Mouse (Mus musculus) lung, postnatal 0 days (tissue): ENCODE data around the gene Pde11a. TPM values are rescaled to one million over a fixed set of nuclear protein-coding genes. Genes with fewer than 3 reads are reported as not detected.
A peak's percentile ranks its signal among the peaks of the same experiment; 100 is the strongest.

Source experiments
- ATAC-seq: fragments of 200-750 bp; cut with Nextera tagmentation; 2 replicates; pipeline ENCODE4 v1.8.0; 2017; ENCODE audit warnings: moderate library complexity
- DNase-seq: peaks from one replicate; pipeline ENCODE4 v3.0.0-alpha.2; 2016; ENCODE audit warnings: low spot score
- H3K27ac ChIP-seq: fragments of 300-500 bp; sonication (generic); 2 replicates; pipeline ENCODE4 v1.5.1; 2014; ENCODE audit warnings: antibody characterized with exemption, mild to moderate bottlenecking, low read length, mixed read lengths
- H3K27me3 ChIP-seq: fragments of 300-500 bp; sonication (generic); replicated peaks from 2 replicates; pipeline ENCODE4 v1.6.1; 2014; ENCODE audit warnings: low read length, mixed read lengths; ENCODE audit not compliant: insufficient read depth
- H3K36me3 ChIP-seq: fragments of 300-500 bp; sonication (generic); 2 replicates; pipeline ENCODE4 v1.6.1; 2014; ENCODE audit warnings: low read length, mixed read lengths; ENCODE audit not compliant: insufficient read depth
- H3K4me1 ChIP-seq: fragments of 300-500 bp; sonication (generic); 2 replicates; pipeline ENCODE4 v1.6.1; 2014; ENCODE audit warnings: antibody characterized with exemption, low read depth, low read length, mixed read lengths; ENCODE audit not compliant: insufficient read depth
- H3K4me2 ChIP-seq: fragments of 300-500 bp; sonication (generic); replicated peaks from 2 replicates; pipeline ENCODE4 v1.6.1; 2014; ENCODE audit warnings: low read depth, mild to moderate bottlenecking, low read length, moderate library complexity, mixed read lengths
- H3K4me3 ChIP-seq: fragments of 300-500 bp; sonication (generic); 2 replicates; pipeline ENCODE4 v1.5.1; 2014; ENCODE audit warnings: low read depth, low read length
- H3K9ac ChIP-seq: fragments of 300-500 bp; sonication (generic); replicated peaks from 2 replicates; pipeline ENCODE4 v1.6.1; 2014; ENCODE audit warnings: low read depth, mild to moderate bottlenecking
- H3K9me3 ChIP-seq: fragments of 300-500 bp; sonication (generic); 2 replicates; pipeline ENCODE4 v1.6.1; 2016; ENCODE audit warnings: low read length, mixed read lengths
- CTCF ChIP-seq: IDR thresholded peaks from 2 replicates; pipeline ENCODE4 v1.5.1; 2016; ENCODE audit warnings: antibody characterized with exemption, mild to moderate bottlenecking
- EP300 ChIP-seq: IDR thresholded peaks from 2 replicates; pipeline ENCODE4 v1.6.1; 2016; ENCODE audit warnings: antibody characterized with exemption, mild to moderate bottlenecking, control low read depth
- WGBS: fragments of 180-500 bp; shearing (Covaris S2); extraction: QIAGEN DNeasy Blood & Tissue Kit; methylation state at CpG from one replicate; pipeline ENCODE4 v1.1.7; 2014; 5-methylcytosine and 5-hydroxymethylcytosine counted together
- polyA plus RNA-seq: library from polyadenylated mRNA; unstranded; fragments of >200 nt; fragmentation: Nextera tagmentation; extraction: Ambion mirVana; gene quantifications from 2 replicates; pipeline ENCODE4 v1.2.1, GENCODE M21; 2015

Gene Pde11a
- polyA plus RNA-seq, 1 experiment from 2014 or later, result 0.16 TPM

DNA sequence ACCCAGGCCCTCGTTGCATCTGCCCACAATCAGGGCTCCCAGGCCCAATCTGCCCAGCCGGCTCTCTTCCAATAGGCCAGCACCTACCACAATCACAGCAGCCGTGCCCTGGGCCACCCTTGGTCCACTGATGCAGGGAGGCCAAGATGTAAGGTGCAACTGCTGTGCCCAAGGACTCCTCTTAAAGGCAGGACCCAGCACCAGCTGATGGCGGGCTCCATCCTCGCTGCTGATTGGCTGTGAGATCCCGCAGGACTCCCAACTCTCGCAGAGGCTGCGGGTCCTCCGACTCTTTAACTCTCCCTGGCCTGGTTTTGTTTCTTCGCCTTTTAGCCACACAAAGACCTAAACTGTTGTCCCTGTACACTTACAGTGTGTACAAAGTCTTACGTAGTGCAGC lies 21.7 kb upstream of the Pde11a start, which contains the start of gene Cyct:
Gene Cyct, minus strand, starts transcription at position 225 of the 400 bp plus-strand sequence.
- H3K9ac ChIP-seq, result no peak within 1 kb of the TSS
- H3K27me3 ChIP-seq, result no peaks in the 10 kb centered on the region
- no peaks in the 10 kb centered on the region for H3K36me3 ChIP-seq
- no peaks in the 10 kb centered on the region for H3K4me1 ChIP-seq
- 85% methylated on average over 11 of the region's 11 CpGs for WGBS
- H3K4me2 ChIP-seq, result no peak within 1 kb of the TSS
- DNase-seq, result no peak
- H3K9me3 ChIP-seq, result no peaks in the 10 kb centered on the region
- no peak within 1 kb of the TSS for H3K27ac ChIP-seq
- no peak within 1 kb of the TSS for H3K4me3 ChIP-seq
- TF ChIP-seq CTCF (no peak), EP300 (no peak)
- ATAC-seq, result no peak

- no peak for ATAC-seq
- WGBS, result 72% methylated on average over 6 of the region's 6 CpGs
Observed at GRCm38 (mm10) chr2:76347839-76348238, 9.3 kb upstream of the Pde11a start.

GRCm38 (mm10) chr2:76342146-76342545 lies 3.6 kb upstream of the Pde11a start:
- H3K4me2 ChIP-seq, result no peak overlapping the region
- no peaks in the 10 kb centered on the region for H3K36me3 ChIP-seq
- WGBS, result 84% methylated on average over 9 of the region's 9 CpGs
- DNase-seq (no peak), ATAC-seq (no peak)
- H3K9ac ChIP-seq, result no peak overlapping the region
- no peak overlapping the region for H3K4me3 ChIP-seq
- 0 out of 2 replicates have a peak, but pooled peaks cover 3% of the 10 kb centered on the region for H3K27me3 ChIP-seq
- H3K27ac ChIP-seq, result no peak overlapping the region
- H3K4me1 ChIP-seq, result no peaks in the 10 kb centered on the region
- no peaks in the 10 kb centered on the region for H3K9me3 ChIP-seq
- TF ChIP-seq CTCF, result no peak

More at GRCm38 (mm10) chr2:76347839-76348238, 9.3 kb upstream of the Pde11a start:
- Histone ChIP-seq H3K27me3 (no peaks in the 10 kb centered on the region), H3K4me3 (no peak overlapping the region), H3K9me3 (no peaks in the 10 kb centered on the region), H3K4me1 (no peaks in the 10 kb centered on the region), H3K27ac (no peak overlapping the region), H3K4me2 (no peak overlapping the region), H3K9ac (no peak overlapping the region), H3K36me3 (no peaks in the 10 kb centered on the region)
- no peak for DNase-seq
- no peak for TF ChIP-seq CTCF
- no peak for TF ChIP-seq EP300

- no peak overlapping the region for H3K4me2 ChIP-seq
- H3K27ac ChIP-seq, result no peak overlapping the region
- no peaks in the 10 kb centered on the region for H3K9me3 ChIP-seq
- no peaks in the 10 kb centered on the region for H3K4me1 ChIP-seq
- no peaks in the 10 kb centered on the region for H3K36me3 ChIP-seq
- no peak for TF ChIP-seq EP300
- peak; percentile 36; the same call in 1 of the 2 replicates for TF ChIP-seq CTCF
- H3K9ac ChIP-seq, result no peak overlapping the region
- ATAC-seq (no peak), DNase-seq (no peak)
- H3K27me3 ChIP-seq, result 0 out of 2 replicates have a peak, but pooled peaks cover 3% of the 10 kb centered on the region
- WGBS, result 78% methylated on average over 5 of the region's 5 CpGs
- no peak overlapping the region for H3K4me3 ChIP-seq
Observed at GRCm38 (mm10) chr2:76334596-76334995, 4.0 kb downstream of the Pde11a start.

DNA sequence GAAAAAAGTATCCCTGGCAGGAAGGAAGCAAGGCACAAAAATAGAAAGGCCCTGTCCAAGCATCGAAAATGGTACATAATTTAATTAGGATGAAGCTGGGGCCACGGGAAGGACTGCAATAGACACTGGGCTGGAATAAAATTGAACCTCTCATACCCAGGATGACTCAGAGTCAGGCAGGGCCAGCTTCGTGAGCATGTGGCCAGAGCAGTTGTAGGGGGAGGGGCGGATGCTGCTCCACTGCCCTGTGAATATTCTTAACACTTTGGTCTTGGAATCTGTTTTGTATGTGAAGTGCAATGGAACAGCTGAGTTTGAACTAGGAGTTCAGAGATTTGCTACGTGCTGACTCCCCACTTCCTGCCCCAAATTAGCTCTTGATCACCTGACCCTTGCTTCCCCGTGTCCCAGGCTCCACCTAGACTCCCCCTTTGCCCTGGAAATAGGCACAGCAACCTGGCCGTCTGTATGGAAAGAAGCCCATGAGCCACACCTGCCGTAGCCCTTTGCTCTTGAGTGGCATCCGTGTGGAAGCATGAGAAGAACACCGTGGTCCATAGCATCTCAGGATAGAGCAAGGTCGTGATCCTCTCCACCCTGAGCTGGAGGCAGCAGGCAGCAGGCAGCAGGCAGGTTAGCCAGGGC lies 6.3 kb downstream of the Pde11a start:
- TF ChIP-seq EP300, result no peak
- TF ChIP-seq CTCF, result no peak
- Histone ChIP-seq H3K4me3 (no peak overlapping the region), H3K4me1 (no peaks in the 10 kb centered on the region), H3K36me3 (no peaks in the 10 kb centered on the region), H3K9me3 (no peaks in the 10 kb centered on the region), H3K4me2 (no peak overlapping the region), H3K27me3 (no peaks in the 10 kb centered on the region), H3K27ac (no peak overlapping the region), H3K9ac (no peak overlapping the region)
- no peak for DNase-seq
- ATAC-seq, result no peak
- 49% methylated on average over 11 of the region's 11 CpGs for WGBS

GRCm38 (mm10) chr2:76330081-76330480 lies 8.5 kb downstream of the Pde11a start:
- H3K9ac ChIP-seq, result no peak overlapping the region
- DNase-seq (no peak), ATAC-seq (no peak)
- no peak overlapping the region for H3K4me2 ChIP-seq
- H3K36me3 ChIP-seq, result no peaks in the 10 kb centered on the region
- H3K9me3 ChIP-seq, result no peaks in the 10 kb centered on the region
- TF ChIP-seq CTCF (no peak), EP300 (no peak)
- no peak overlapping the region for H3K27ac ChIP-seq
- WGBS, result 80% methylated on average over 5 of the region's 5 CpGs
- H3K4me1 ChIP-seq, result no peaks in the 10 kb centered on the region
- H3K4me3 ChIP-seq, result no peak overlapping the region
- H3K27me3 ChIP-seq, result no peaks in the 10 kb centered on the region
